Mouse (Mus musculus): Measurements from ENCODE around the gene Cog5. TPM values are rescaled to one million over a fixed set of nuclear protein-coding genes. Genes with fewer than 3 reads are reported as not detected.

The Cog5 gene
- total RNA-seq, 2 experiments from 2014 or later: 20.1 to 22.6 TPM

GRCm38 (mm10) chr12:31784291-31784690 lies 129.6 kb downstream of the Cog5 start:
- intact Hi-C loops (cut with DNase I; ENCODE audit: low total_unique reads): no loop called here
- no peak for DNase-seq

- intact Hi-C loops (cut with DNase I; ENCODE audit: low total_unique reads): no loop called here
- no peak for DNase-seq
Measured at GRCm38 (mm10) chr12:31788530-31788929, 133.9 kb downstream of the Cog5 start.

DNA sequence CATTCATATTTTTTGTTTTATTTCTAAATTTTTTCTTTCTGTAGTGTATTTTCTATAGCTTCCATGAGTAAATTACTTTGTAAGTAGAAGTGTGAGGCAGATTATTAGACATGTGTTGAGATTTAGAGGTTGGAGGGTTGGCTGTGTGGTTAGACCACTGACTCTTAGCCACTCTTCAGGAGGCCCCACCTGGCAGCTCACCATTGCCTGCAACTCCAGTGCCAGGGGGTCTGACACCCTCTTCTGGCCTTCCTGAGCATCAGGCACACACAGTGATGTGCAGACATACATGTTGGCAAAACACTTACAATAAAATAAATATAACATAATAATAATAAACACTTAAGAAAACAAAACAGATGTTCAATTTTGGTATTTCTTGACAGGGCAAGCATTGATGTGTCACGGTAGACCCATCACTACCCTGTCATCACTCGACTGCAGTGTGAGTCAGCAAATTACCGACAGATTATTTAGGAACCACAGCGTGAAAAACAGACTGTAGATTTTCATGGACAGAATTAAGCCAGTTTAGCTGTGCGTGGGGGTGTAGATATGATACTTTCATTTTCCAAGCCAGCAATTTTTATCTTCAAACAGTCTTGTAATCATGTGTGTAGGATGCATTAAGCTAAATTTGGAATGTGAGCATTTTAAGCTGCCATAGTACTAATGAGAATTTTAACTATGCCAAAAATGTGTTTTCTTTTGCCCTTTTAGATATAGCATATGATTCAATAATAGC lies 151.9 kb downstream of the Cog5 start:
- intact Hi-C loops (cut with DNase I; ENCODE audit: low total_unique reads): no loop called here
- DNase-seq: no peak

DNA sequence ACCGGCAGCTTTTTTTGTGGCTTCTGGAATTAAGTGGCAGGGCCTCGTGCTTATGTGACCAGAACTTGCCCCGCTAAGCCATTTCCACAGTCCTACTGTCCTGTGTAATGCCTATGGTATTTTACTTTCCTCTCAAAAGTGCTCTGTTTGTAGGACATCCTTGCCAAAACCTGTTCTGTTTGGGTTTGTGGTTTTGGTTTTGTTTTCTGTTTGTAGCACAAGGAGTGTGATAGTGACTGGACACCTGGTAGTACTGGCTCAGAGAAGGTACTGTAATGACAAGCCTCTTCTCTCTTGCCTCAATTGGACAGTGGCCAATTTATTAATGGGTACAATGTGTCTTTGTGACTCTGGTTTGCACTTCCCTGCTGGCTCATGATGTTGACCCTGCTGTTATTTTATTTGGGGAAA lies 163.4 kb downstream of the Cog5 start:
- no peak for DNase-seq
- intact Hi-C loops (cut with DNase I; ENCODE audit: low total_unique reads): no loop called here

DNA sequence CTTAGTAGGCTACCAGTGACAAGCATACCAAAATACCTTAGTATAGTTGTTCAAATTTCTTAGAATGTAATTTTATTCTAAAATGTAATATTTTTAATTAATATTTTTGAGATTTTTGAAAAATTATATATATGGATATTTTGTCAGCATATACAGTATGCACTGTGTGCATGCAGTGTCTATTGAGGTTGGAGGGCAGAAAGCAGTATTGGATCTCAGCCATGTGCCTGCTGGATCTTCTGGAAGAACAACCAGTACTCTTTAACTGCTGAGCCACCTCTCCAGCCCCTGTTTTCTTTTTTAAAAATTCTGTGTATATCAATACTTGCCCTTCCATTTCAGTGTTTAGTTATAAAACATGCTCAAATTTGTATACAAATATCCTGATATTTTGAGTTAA lies 164.4 kb downstream of the Cog5 start:
- no peak for DNase-seq
- intact Hi-C loops (cut with DNase I; ENCODE audit: low total_unique reads): no loop called here

- DNase-seq: no peak
- intact Hi-C loops (cut with DNase I; ENCODE audit: low total_unique reads): no loop called here
Measured at GRCm38 (mm10) chr12:31819520-31819919, 164.9 kb downstream of the Cog5 start.

DNA sequence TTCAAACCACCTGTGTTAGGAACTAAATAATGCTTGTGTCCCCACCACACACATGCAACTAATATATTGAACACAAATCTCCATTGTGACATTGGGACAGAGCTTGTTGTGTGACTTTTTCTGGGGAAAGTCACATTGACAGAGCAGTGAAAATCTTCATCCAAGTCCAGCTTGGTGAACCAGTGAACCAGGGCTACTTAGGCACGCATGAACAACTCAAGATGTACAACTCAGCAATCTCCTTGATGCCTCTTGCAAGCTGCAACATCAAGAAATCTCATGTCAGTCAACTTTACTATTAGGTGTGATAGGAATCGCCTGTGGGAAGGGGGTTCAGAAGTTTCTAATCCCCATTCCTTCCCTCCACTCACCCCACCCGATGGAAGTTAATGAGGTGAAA lies 169.0 kb downstream of the Cog5 start:
- intact Hi-C loops (cut with DNase I; ENCODE audit: low total_unique reads): no loop called here
- no peak for DNase-seq

- intact Hi-C loops (cut with DNase I; ENCODE audit: low total_unique reads): no loop called here
- no peak for DNase-seq
Measured at GRCm38 (mm10) chr12:31824831-31825230, 170.2 kb downstream of the Cog5 start.

DNA sequence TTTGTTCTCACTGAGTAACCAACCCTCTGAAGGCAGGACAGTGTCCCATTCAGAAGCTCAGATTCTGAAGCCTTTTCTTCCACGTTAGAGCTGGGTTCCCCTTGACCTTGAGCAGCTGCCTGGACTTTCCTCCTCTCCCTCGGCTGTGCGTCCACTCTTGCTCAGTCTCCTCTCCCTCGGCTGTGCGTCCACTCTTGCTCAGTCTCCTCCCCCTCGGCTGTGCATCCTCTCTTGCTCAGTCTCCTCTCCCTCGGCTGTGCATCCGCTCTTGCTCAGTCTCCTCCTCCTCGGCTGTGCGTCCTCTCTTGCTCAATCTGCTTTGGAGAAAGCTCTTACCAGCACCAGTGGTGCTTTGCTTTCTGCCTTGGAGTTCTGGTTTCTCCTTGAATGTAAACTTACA lies 171.2 kb downstream of the Cog5 start:
- DNase-seq: no peak
- intact Hi-C loops (cut with DNase I; ENCODE audit: low total_unique reads): no loop called here

GRCm38 (mm10) chr12:31826476-31826875 lies 171.8 kb downstream of the Cog5 start:
- no peak for DNase-seq
- intact Hi-C loops (cut with DNase I; ENCODE audit: low total_unique reads): no loop called here

DNA sequence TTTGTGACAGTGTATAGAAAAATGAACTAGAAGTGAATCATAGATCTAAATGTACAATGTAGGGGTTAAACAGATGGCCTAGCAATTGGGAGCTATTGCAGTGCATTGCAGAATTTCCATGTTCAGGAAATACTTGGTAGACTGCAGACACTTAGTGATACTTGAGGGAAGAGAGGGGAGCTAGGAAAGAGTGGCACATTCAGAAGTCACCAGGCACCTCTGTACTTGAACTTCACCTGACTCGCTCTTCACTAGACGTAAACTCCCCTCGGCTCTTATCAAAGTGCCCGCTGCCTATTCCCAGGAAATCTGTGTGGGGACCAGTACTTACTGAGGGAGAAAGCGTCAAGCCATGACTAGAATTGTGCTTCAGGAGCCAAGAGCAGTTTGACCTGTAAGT lies 180.8 kb downstream of the Cog5 start:
- intact Hi-C loops (cut with DNase I; ENCODE audit: low total_unique reads): no loop called here

DNA sequence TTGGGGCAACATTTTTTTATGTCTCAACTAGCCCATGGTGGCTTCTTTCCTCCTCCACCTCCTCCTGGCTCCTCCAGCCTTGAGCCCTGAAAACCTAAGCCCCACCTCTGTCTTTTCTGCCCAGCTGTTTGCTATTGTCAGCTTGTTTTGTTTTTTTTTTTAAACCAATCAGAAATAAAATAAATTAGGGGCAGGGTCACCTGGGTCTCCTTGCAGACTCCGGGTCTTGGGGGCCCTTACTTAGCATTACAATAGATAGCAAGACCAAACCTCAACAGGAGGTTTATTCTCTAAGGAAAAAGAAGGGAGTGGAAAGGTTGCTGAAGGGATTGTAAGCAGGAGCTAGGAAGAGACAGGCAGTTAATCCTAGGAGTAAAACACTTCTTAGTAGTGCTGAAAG lies 181.5 kb downstream of the Cog5 start:
- no peak for DNase-seq
- intact Hi-C loops (cut with DNase I; ENCODE audit: low total_unique reads): no loop called here

More for the DNA sequence above, 180.8 kb downstream of the Cog5 start:
- no peak for DNase-seq

- intact Hi-C loops (cut with DNase I; ENCODE audit: low total_unique reads): no loop called here
Measured at GRCm38 (mm10) chr12:31838521-31838920, 183.9 kb downstream of the Cog5 start.

DNA sequence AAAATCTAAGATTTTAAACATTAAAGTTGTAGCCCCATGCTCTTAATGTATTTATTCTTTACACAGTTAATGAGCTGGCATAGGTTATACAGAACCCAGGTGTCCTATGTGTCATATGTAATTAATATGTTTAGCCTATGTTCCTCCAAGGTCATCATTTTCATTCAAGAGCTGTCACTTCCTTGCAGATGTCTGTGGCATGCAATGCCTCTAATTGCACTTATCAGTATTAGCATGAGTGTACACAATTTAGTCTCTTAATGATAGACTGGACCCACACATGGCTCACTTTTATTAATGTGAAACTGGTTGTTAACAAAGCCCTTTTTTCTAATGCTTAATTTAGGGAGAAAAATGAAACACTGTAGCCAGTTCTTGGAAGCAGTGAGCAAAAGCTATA lies 184.6 kb downstream of the Cog5 start:
- no peak for DNase-seq
- intact Hi-C loops (cut with DNase I; ENCODE audit: low total_unique reads): no loop called here

More at GRCm38 (mm10) chr12:31838521-31838920, 183.9 kb downstream of the Cog5 start:
- no peak for DNase-seq

DNA sequence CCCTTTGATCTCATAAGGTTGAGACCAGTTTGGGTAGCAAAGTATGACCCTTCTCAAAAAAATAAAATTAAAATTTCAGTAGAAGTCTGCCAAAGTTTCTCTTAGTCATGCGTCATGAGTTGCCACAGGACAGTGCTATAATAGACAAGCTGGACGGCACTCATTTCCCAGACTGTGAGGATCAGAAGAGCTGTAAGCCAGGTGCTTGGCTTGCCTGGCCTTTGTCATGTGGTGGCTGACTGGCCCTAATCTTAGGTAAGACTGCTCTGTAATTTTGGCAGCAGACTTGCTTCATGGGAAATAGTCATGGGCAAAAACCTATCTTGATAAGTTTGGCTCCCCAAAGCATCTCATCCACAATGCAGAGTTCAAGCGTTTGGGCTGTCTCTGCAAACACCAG lies 191.4 kb downstream of the Cog5 start:
- DNase-seq: no peak
- intact Hi-C loops (cut with DNase I; ENCODE audit: low total_unique reads): no loop called here

DNA sequence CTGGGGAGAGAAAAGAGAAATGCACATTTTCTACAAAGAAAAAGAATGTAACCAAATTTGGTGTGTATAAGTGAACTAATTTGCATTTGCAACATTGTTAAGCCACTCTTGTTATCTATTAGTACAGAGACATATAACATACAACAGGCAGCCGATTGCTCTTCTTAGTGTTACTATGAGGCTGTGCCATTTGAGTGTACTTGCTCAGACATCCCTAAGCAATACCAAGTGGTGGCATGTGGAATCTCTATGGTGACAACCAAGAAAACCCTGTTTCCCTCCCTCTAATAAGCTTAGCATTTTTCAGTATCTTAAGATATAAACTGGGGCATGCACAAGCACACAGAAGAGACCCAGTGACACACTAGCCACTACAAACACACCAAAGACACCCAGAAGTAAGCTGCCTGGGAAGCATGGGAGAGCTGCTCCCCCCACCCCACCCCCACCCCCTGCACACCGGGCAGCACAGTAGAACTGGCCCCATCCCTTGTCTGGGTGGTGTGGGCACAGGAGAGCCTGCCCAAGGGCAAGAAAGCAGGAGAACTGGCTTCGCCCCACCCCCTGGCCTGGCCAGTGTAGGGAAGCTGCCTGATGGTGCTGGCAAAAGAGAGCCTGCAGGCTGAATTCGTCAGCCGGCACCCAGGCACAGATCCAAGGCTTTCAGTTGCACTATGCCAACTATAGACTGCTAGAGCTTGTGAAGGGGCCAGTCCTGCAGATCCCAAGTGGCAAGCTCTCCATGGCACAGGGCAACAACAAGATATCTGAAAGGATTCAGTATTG lies 194.2 kb downstream of the Cog5 start:
- intact Hi-C loops (cut with DNase I; ENCODE audit: low total_unique reads): no loop called here
- peak; percentile 68 for DNase-seq

GRCm38 (mm10) chr12:31849601-31850000 lies 194.9 kb downstream of the Cog5 start:
- intact Hi-C loops (cut with DNase I; ENCODE audit: low total_unique reads): no loop called here

GRCm38 (mm10) chr12:31854039-31854438 lies 199.4 kb downstream of the Cog5 start:
- intact Hi-C loops (cut with DNase I; ENCODE audit: low total_unique reads): no loop called here
- DNase-seq: no peak

More at GRCm38 (mm10) chr12:31849601-31850000, 194.9 kb downstream of the Cog5 start:
- no peak for DNase-seq

GRCm38 (mm10) chr12:31854817-31855216 lies 200.1 kb downstream of the Cog5 start:
- DNase-seq: peak; percentile 11
- intact Hi-C loops (cut with DNase I; ENCODE audit: low total_unique reads): no loop called here

DNA sequence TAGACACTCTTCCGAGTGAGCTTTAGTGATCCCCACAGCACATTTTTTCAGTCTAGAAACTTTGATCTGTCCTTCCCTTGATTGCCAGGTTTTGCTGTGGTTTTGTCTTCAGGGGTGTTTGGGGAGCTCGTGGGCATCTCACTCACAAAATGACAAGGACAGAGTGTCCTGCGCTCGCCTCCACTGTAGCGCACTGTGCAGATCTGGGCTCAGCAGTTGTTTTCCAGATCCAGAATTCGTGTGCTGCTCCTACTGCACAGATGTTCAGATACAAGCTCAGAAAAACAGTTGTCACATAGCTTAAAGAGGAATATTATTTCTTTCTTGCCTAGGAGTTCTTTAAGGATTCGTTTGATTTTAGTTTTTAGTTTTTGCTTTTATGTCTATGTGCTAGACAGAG lies 203.1 kb downstream of the Cog5 start:
- no peak for DNase-seq
- intact Hi-C loops (cut with DNase I; ENCODE audit: low total_unique reads): no loop called here

All from gastrocnemius, postnatal 14 days (tissue).